Mouse (Mus musculus): Measurements from ENCODE around the gene Il12rb2. TPM values are rescaled to one million over a fixed set of nuclear protein-coding genes. Genes with fewer than 3 reads are reported as not detected.

Gene Il12rb2
- polyA plus RNA-seq, 1 experiment: not detected

DNA sequence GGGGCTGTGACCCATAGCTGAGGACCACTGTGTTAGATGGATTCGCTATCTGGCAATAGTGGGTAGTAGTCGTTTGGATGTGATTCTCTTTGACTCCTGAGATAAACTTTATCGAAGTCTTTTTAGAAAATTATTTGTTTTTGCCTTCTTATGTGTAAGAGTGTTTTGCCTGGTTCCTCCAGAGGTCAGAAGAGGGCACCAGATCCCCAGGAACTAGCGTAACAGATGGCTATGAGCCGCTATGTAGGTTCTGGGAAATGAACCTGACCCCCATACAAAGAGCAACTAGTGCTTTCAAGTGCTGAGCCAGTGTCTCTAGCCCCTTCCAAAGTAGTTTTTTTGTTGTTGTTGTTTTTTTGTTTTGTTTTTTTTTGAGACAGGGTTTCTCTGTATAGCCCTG, 79.9 kb downstream of the Il12rb2 start:
- no peak overlapping the region for H3ac ChIP-seq (ENCODE audit: control insufficient read depth, insufficient read length, low read depth)
- peaks cover 3% of the 10 kb centered on the region for H3K36me3 ChIP-seq (ENCODE audit: control insufficient read depth, insufficient read depth)
- no peaks in the 10 kb centered on the region for H3K79me3 ChIP-seq (ENCODE audit: low read depth)
- TF ChIP-seq CEBPB (IDR thresholded peaks at IDR 0.05; ENCODE audit: low read depth): no peak
- TF ChIP-seq FOSL1 (IDR thresholded peaks at IDR 0.05; ENCODE audit: insufficient read depth, low read length, poor library complexity, severe bottlenecking): no peak
- no peak for TF ChIP-seq USF1 (IDR thresholded peaks at IDR 0.05; ENCODE audit: low read depth)
- TF ChIP-seq MYOG (IDR thresholded peaks at IDR 0.05; ENCODE audit: control insufficient read depth, extremely low read depth, insufficient read length): no peak
- no peak for TF ChIP-seq MYOD1 (IDR thresholded peaks at IDR 0.05; ENCODE audit: control insufficient read depth, insufficient read length, low read depth)
- TF ChIP-seq MAX (IDR thresholded peaks at IDR 0.05): no peak
- no peak for TF ChIP-seq CTCF (IDR thresholded peaks at IDR 0.05; ENCODE audit: control insufficient read depth, insufficient read depth, insufficient read length)
- H3K4me3 ChIP-seq (ENCODE audit: insufficient read depth, poor library complexity, severe bottlenecking): no peak overlapping the region
- H3K27me3 ChIP-seq (ENCODE audit: control insufficient read depth, insufficient read depth, insufficient read length): no peaks in the 10 kb centered on the region
- H3K79me2 ChIP-seq (ENCODE audit: control insufficient read depth, insufficient read depth): no peaks in the 10 kb centered on the region

DNA sequence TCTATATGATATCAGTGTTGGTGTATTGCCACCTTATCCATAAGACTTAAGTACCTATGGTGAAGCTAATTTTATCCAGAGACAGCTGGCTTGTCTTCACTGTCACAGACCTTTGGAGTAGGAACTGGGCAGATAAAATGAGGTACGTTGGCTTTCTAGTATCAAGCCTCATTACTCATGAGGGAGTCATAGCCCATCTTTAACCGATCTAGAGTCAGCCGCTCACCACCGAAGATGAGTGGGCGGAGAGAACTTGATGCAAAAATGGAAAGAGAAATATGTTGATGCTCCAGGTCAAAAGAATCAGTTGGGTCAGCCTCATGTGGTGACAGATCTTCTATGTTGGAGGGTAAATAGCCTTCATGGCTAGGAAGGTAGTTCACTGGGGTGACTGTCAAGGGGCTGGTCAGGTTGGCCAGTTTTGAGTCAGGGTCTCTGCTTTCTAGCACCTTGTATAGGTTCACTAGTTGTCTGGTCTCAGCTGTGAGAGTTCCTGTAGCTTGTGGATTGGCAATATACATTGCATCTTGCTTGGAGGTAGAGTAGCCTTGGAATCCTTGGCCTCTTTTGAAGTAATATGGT, 83.9 kb downstream of the Il12rb2 start:
- peaks cover 15% of the 10 kb centered on the region for H3K79me2 ChIP-seq (ENCODE audit: control insufficient read depth, insufficient read depth)
- TF ChIP-seq MYOD1 (IDR thresholded peaks at IDR 0.05; ENCODE audit: control insufficient read depth, insufficient read length, low read depth) (peak; percentile 3), CTCF (IDR thresholded peaks at IDR 0.05; ENCODE audit: control insufficient read depth, insufficient read depth, insufficient read length) (no peak)
- H3K79me3 ChIP-seq (ENCODE audit: low read depth): peaks cover 8% of the 10 kb centered on the region
- no peaks in the 10 kb centered on the region for H3K27me3 ChIP-seq (ENCODE audit: control insufficient read depth, insufficient read depth, insufficient read length)
- H3ac ChIP-seq (ENCODE audit: control insufficient read depth, insufficient read length, low read depth): no peak overlapping the region
- peaks cover 31% of the 10 kb centered on the region for H3K36me3 ChIP-seq (ENCODE audit: control insufficient read depth, insufficient read depth)
- no peak overlapping the region for H3K4me3 ChIP-seq (ENCODE audit: insufficient read depth, poor library complexity, severe bottlenecking)

DNA sequence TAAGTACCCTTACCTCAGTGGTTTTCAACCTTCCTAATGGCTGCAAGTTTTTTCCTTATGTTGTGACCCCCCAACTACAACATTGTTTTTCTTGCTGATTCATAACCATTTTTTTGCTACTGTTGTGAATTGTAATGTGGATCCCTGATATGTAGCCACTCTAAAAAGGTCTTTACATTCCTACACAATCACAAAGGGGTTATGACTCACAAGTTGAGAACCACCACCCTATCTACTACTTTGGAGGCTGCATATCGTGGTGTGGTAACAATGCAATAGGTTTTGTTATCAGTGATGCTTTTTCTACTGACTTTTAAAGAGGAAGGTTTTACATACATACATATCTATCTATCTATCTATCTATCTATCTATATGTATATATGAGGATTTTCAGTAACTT, 93.1 kb downstream of the Il12rb2 start:
- Histone ChIP-seq H3K79me2 (ENCODE audit: control insufficient read depth, insufficient read depth) (peaks cover 94% of the 10 kb centered on the region), H3K79me3 (ENCODE audit: low read depth) (peaks cover 64% of the 10 kb centered on the region), H3K36me3 (ENCODE audit: control insufficient read depth, insufficient read depth) (peaks cover 92% of the 10 kb centered on the region), H3K4me3 (ENCODE audit: insufficient read depth, poor library complexity, severe bottlenecking) (no peak overlapping the region), H3ac (ENCODE audit: control insufficient read depth, insufficient read length, low read depth) (no peak overlapping the region), H3K27me3 (ENCODE audit: control insufficient read depth, insufficient read depth, insufficient read length) (no peaks in the 10 kb centered on the region)
- TF ChIP-seq CTCF (IDR thresholded peaks at IDR 0.05; ENCODE audit: control insufficient read depth, insufficient read depth, insufficient read length) (no peak), MAX (IDR thresholded peaks at IDR 0.05) (no peak), MYOG (IDR thresholded peaks at IDR 0.05; ENCODE audit: control insufficient read depth, extremely low read depth, insufficient read length) (no peak), FOSL1 (IDR thresholded peaks at IDR 0.05; ENCODE audit: insufficient read depth, low read length, poor library complexity, severe bottlenecking) (no peak), MYOD1 (IDR thresholded peaks at IDR 0.05; ENCODE audit: control insufficient read depth, insufficient read length, low read depth) (no peak)

DNA sequence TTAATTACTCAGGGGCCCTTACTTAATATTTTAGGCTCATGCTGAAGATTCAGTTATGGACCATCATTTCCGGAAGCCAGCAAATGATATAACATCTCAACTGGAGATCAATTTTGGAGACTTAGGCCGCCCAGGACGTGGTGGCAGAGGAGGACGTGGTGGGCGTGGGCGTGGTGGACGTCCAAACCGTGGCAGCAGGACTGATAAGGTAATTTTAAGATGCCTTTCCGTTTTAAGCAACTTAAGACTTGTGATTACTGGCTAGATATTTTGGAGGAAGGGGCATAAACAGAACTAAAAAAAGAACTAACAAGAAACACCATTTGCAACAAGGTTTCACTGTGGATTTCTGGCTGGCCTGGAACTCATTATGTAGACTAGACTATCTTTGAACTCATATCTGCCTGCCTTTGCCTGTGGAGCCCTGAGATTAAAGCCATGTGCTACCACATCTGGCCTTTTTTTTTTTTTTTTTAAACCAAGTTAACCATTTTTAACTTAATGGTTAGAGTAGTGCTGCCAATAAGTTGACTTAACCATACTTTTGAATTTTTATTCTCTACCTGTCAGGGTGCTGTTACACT, 94.3 kb downstream of the Il12rb2 start:
- H3K79me3 ChIP-seq (ENCODE audit: low read depth): peaks cover 74% of the 10 kb centered on the region
- H3K4me3 ChIP-seq (ENCODE audit: insufficient read depth, poor library complexity, severe bottlenecking): no peak overlapping the region
- no peak for TF ChIP-seq CEBPB (IDR thresholded peaks at IDR 0.05; ENCODE audit: low read depth)
- no peak for TF ChIP-seq MAX (IDR thresholded peaks at IDR 0.05)
- no peak for TF ChIP-seq MYOG (IDR thresholded peaks at IDR 0.05; ENCODE audit: control insufficient read depth, extremely low read depth, insufficient read length)
- no peak for TF ChIP-seq USF1 (IDR thresholded peaks at IDR 0.05; ENCODE audit: low read depth)
- H3K79me2 ChIP-seq (ENCODE audit: control insufficient read depth, insufficient read depth): peaks cover 98% of the 10 kb centered on the region
- H3ac ChIP-seq (ENCODE audit: control insufficient read depth, insufficient read length, low read depth): no peak overlapping the region
- H3K27me3 ChIP-seq (ENCODE audit: control insufficient read depth, insufficient read depth, insufficient read length): no peaks in the 10 kb centered on the region
- peaks cover 96% of the 10 kb centered on the region for H3K36me3 ChIP-seq (ENCODE audit: control insufficient read depth, insufficient read depth)

DNA sequence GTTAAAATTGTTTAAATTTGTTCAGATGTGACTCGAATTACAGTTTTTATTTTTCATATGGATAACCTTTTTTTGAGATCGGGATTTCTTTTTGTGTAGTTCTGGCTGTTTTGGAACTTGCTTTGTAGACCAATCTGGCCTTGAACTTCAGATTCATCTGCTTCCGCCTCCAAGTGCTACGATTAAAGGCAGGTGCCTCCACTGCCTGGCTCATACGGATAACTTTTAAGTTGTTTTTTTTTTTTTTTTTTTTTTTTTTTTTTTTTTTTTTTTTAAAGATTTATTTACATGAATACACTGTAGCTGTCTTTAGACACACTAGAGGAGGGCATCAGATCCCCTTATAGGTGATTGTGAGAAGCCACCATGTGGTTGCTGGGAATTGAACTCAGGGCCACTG, 98.0 kb downstream of the Il12rb2 start:
- TF ChIP-seq MYOD1 (IDR thresholded peaks at IDR 0.05; ENCODE audit: control insufficient read depth, insufficient read length, low read depth) (no peak), CEBPB (IDR thresholded peaks at IDR 0.05; ENCODE audit: low read depth) (no peak), MAX (IDR thresholded peaks at IDR 0.05) (no peak), USF1 (IDR thresholded peaks at IDR 0.05; ENCODE audit: low read depth) (no peak), MYOG (IDR thresholded peaks at IDR 0.05; ENCODE audit: control insufficient read depth, extremely low read depth, insufficient read length) (no peak), FOSL1 (IDR thresholded peaks at IDR 0.05; ENCODE audit: insufficient read depth, low read length, poor library complexity, severe bottlenecking) (no peak), CTCF (IDR thresholded peaks at IDR 0.05; ENCODE audit: control insufficient read depth, insufficient read depth, insufficient read length) (no peak)
- Histone ChIP-seq H3K79me2 (ENCODE audit: control insufficient read depth, insufficient read depth) (peaks cover 100% of the 10 kb centered on the region), H3K4me3 (ENCODE audit: insufficient read depth, poor library complexity, severe bottlenecking) (no peak overlapping the region), H3ac (ENCODE audit: control insufficient read depth, insufficient read length, low read depth) (no peak overlapping the region), H3K79me3 (ENCODE audit: low read depth) (peaks cover 96% of the 10 kb centered on the region), H3K36me3 (ENCODE audit: control insufficient read depth, insufficient read depth) (peaks cover 96% of the 10 kb centered on the region), H3K27me3 (ENCODE audit: control insufficient read depth, insufficient read depth, insufficient read length) (no peaks in the 10 kb centered on the region)

DNA sequence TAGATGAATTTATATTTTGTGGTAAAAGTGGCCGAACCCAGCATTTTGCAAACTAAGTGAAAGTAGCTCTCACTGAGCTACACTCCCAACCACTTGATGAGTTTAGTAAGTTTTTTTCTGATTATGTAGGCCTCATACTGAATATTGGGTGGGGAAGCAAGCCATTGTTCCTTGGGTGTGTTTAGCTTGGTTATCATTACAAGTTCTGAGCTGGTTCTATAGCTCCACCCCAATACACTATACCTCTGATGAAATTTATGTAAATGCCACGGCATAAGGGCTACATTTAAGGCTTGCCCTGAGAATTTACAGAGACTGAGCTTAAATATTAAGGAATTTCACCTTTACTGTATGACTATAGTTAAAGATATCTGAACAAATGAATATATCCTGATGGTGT, 106.5 kb downstream of the Il12rb2 start:
- TF ChIP-seq USF1 (IDR thresholded peaks at IDR 0.05; ENCODE audit: low read depth) (no peak), CTCF (IDR thresholded peaks at IDR 0.05; ENCODE audit: control insufficient read depth, insufficient read depth, insufficient read length) (no peak), FOSL1 (IDR thresholded peaks at IDR 0.05; ENCODE audit: insufficient read depth, low read length, poor library complexity, severe bottlenecking) (no peak), MYOD1 (IDR thresholded peaks at IDR 0.05; ENCODE audit: control insufficient read depth, insufficient read length, low read depth) (no peak), MAX (IDR thresholded peaks at IDR 0.05) (no peak), MYOG (IDR thresholded peaks at IDR 0.05; ENCODE audit: control insufficient read depth, extremely low read depth, insufficient read length) (no peak), CEBPB (IDR thresholded peaks at IDR 0.05; ENCODE audit: low read depth) (no peak)
- H3K79me3 ChIP-seq (ENCODE audit: low read depth): peaks cover 75% of the 10 kb centered on the region
- H3K27me3 ChIP-seq (ENCODE audit: control insufficient read depth, insufficient read depth, insufficient read length): no peaks in the 10 kb centered on the region
- no peak overlapping the region for H3ac ChIP-seq (ENCODE audit: control insufficient read depth, insufficient read length, low read depth)
- H3K36me3 ChIP-seq (ENCODE audit: control insufficient read depth, insufficient read depth): peaks cover 67% of the 10 kb centered on the region
- peak overlapping the region; percentile 92 for H3K4me3 ChIP-seq (ENCODE audit: insufficient read depth, poor library complexity, severe bottlenecking)
- H3K79me2 ChIP-seq (ENCODE audit: control insufficient read depth, insufficient read depth): peaks cover 77% of the 10 kb centered on the region
